Mouse (Mus musculus) right cerebral cortex, postnatal 25 days (tissue): ENCODE measurements around the gene Tbc1d8.
A peak's percentile ranks its signal among the peaks of the same experiment; 100 is the strongest.

Experiments
- DNase-seq: peaks from one replicate; pipeline ENCODE4 v3.0.0; 2022

Tbc1d8 gene

GRCm38 (mm10) chr1:39477064-39477463 is 1.5 kb downstream of the Tbc1d8 start:
- no peak for DNase-seq

GRCm38 (mm10) chr1:39476341-39476740 is 2.2 kb downstream of the Tbc1d8 start:
- DNase-seq = no peak

- DNase-seq = no peak
Observed at GRCm38 (mm10) chr1:39474516-39474915, 4.0 kb downstream of the Tbc1d8 start.

- no peak for DNase-seq
Observed at GRCm38 (mm10) chr1:39471298-39471902, 7.2 kb downstream of the Tbc1d8 start.

GRCm38 (mm10) chr1:39468982-39469381 is 9.6 kb downstream of the Tbc1d8 start:
- no peak for DNase-seq

GRCm38 (mm10) chr1:39466526-39466925 is 12.0 kb downstream of the Tbc1d8 start:
- no peak for DNase-seq

- no peak for DNase-seq
Observed at GRCm38 (mm10) chr1:39464760-39465159, 13.8 kb downstream of the Tbc1d8 start.

GRCm38 (mm10) chr1:39462937-39463444 is 15.6 kb downstream of the Tbc1d8 start:
- DNase-seq = no peak

GRCm38 (mm10) chr1:39462036-39462435 is 16.5 kb downstream of the Tbc1d8 start:
- DNase-seq = peak; percentile 61

GRCm38 (mm10) chr1:39460495-39460894 is 18.1 kb downstream of the Tbc1d8 start:
- DNase-seq = no peak

GRCm38 (mm10) chr1:39457887-39458874 is 20.4 kb downstream of the Tbc1d8 start:
- DNase-seq = no peak

- no peak for DNase-seq
Observed at GRCm38 (mm10) chr1:39456421-39456853, 22.1 kb downstream of the Tbc1d8 start.

- no peak for DNase-seq
Observed at GRCm38 (mm10) chr1:39455350-39456023, 23.1 kb downstream of the Tbc1d8 start.

GRCm38 (mm10) chr1:39454783-39455175 is 23.8 kb downstream of the Tbc1d8 start:
- no peak for DNase-seq

GRCm38 (mm10) chr1:39454108-39454782 is 24.3 kb downstream of the Tbc1d8 start:
- no peak for DNase-seq

GRCm38 (mm10) chr1:39452203-39452602 is 26.4 kb downstream of the Tbc1d8 start:
- DNase-seq = no peak

- DNase-seq = no peak
Observed at GRCm38 (mm10) chr1:39450069-39450728, 28.4 kb downstream of the Tbc1d8 start.

GRCm38 (mm10) chr1:39449251-39449790 is 29.2 kb downstream of the Tbc1d8 start:
- no peak for DNase-seq

- DNase-seq = no peak
Observed at GRCm38 (mm10) chr1:39448819-39449218, 29.7 kb downstream of the Tbc1d8 start.

GRCm38 (mm10) chr1:39448238-39448637 is 30.3 kb downstream of the Tbc1d8 start:
- DNase-seq = no peak

- DNase-seq = peak; percentile 82
Observed at GRCm38 (mm10) chr1:39446178-39446577, 32.4 kb downstream of the Tbc1d8 start.
